Mouse (Mus musculus) neural tube, embryonic 14.5 days (tissue): ENCODE measurements around the gene Rtbdn. TPM values are rescaled to one million over a fixed set of nuclear protein-coding genes. Genes with fewer than 3 reads are reported as not detected.

Experiments used
- ATAC-seq: fragments of 200-750 bp; cut with Nextera tagmentation; 2 replicates; pipeline ENCODE4 v1.8.0; 2017; ENCODE audit warnings: low read depth, mild to moderate bottlenecking, moderate TSS enrichment, moderate library complexity
- H3K27ac ChIP-seq: fragments of 300-500 bp; sonication (generic); 2 replicates; pipeline ENCODE4 v1.5.1; 2014; ENCODE audit warnings: low read depth, mild to moderate bottlenecking, control low read depth, low read length, moderate library complexity, mixed read lengths
- H3K27me3 ChIP-seq: fragments of 300-500 bp; sonication (generic); 2 replicates; pipeline ENCODE4 v1.6.1; 2014; ENCODE audit warnings: low read length; ENCODE audit not compliant: control insufficient read depth, insufficient read depth
- H3K36me3 ChIP-seq: fragments of 300-500 bp; sonication (generic); 2 replicates; pipeline ENCODE4 v1.6.1; 2014; ENCODE audit warnings: low read length, mixed read lengths; ENCODE audit not compliant: control insufficient read depth, insufficient read depth
- H3K4me1 ChIP-seq: fragments of 300-500 bp; sonication (generic); 2 replicates; pipeline ENCODE4 v1.6.1; 2014; ENCODE audit warnings: low read length; ENCODE audit not compliant: control insufficient read depth, insufficient read depth
- H3K4me2 ChIP-seq: fragments of 300-500 bp; sonication (generic); 2 replicates; pipeline ENCODE4 v1.6.1; 2014; ENCODE audit warnings: mild to moderate bottlenecking, low read depth, low read length, control low read depth
- H3K4me3 ChIP-seq: fragments of 300-500 bp; sonication (generic); 2 replicates; pipeline ENCODE4 v1.5.1; 2014; ENCODE audit warnings: low read depth, low read length, control low read depth, mixed read lengths
- H3K9ac ChIP-seq: fragments of 300-500 bp; sonication (generic); replicated peaks from 2 replicates; pipeline ENCODE4 v1.6.1; 2014; ENCODE audit warnings: low read depth, mild to moderate bottlenecking, control low read depth, low read length, mixed read lengths
- H3K9me3 ChIP-seq: fragments of 300-500 bp; sonication (generic); 2 replicates; pipeline ENCODE4 v1.6.1; 2016; ENCODE audit warnings: low read length; ENCODE audit not compliant: control insufficient read depth
- WGBS: fragments of 180-500 bp; shearing (Covaris S2); extraction: QIAGEN DNeasy Blood & Tissue Kit; methylation state at CpG from one replicate; pipeline ENCODE4 v1.1.7; 2014; 5-methylcytosine and 5-hydroxymethylcytosine counted together
- polyA plus RNA-seq: library from polyadenylated mRNA; unstranded; fragments of >200 nt; fragmentation: Nextera tagmentation; extraction: Ambion mirVana; gene quantifications from 2 replicates; pipeline ENCODE4 v1.2.1, GENCODE M21; 2014

Gene Rtbdn
- polyA plus RNA-seq, 1 experiment from 2014 or later, result 3.5 TPM

DNA sequence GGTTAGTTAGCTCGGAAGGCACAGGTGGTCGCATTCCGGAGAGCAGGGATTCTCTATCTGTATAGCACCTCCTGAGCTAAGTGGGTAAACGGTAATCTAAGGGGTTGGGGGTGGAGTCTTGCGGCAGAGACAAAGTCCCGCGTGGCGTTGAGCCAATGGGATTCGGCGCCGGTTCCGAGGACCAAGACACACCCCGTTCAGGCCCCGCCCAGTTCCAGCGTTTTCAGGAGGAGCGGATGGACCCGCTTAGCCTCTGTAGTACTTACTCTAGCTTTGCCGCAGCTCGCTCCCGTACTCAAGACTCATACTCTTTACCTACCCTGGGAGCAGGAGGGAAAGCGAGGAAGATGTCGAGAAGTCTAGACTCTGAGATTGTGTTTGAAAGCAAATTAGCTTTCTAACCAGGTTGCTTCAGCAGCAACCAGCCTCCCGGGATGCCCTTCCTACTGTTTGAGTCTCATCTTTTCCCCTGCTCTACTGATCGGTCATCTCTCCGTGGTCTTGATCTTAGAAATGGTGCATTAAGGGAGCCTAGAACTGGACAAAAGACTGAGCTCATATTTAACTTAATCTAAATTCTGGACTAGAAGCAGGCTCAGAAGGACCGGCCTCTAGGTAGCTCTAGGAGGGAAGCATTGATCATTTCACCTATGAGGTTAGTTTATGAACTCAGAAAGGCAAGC, 2.2 kb upstream of the Rtbdn start:
- Histone ChIP-seq H3K4me1 (0 out of 2 replicates have a peak, but pooled peaks cover 4% of the 10 kb centered on the region), H3K27ac (no peak overlapping the region), H3K4me3 (peak overlapping the region; percentile 69), H3K27me3 (peaks cover 5% of the 10 kb centered on the region; the same call in 1 of the 2 replicates), H3K36me3 (no peaks in the 10 kb centered on the region), H3K9me3 (no peaks in the 10 kb centered on the region), H3K4me2 (peak overlapping the region; percentile 69), H3K9ac (0 out of 2 replicates have a peak overlapping the region, but pooled peaks have one; percentile 84)
- 3% methylated on average over 26 of the region's 26 CpGs for WGBS
- 0 out of 2 replicates have a peak, but pooled peaks have one; percentile 29 for ATAC-seq

- Histone ChIP-seq H3K9ac (peak overlapping the region; percentile 84), H3K27me3 (peaks cover 5% of the 10 kb centered on the region; the same call in 1 of the 2 replicates), H3K4me2 (peak overlapping the region; percentile 69), H3K27ac (peak overlapping the region; percentile 79), H3K36me3 (no peaks in the 10 kb centered on the region), H3K4me3 (peak overlapping the region; percentile 69), H3K9me3 (no peaks in the 10 kb centered on the region), H3K4me1 (0 out of 2 replicates have a peak, but pooled peaks cover 4% of the 10 kb centered on the region)
- WGBS, result 2% methylated on average over 11 of the region's 11 CpGs
- peak; percentile 59 for ATAC-seq
Measured at GRCm38 (mm10) chr8:84945235-84945632, 1.6 kb upstream of the Rtbdn start.

GRCm38 (mm10) chr8:84945633-84946527, 911 bp upstream of the Rtbdn start:
- H3K27me3 ChIP-seq, result peaks cover 10% of the 10 kb centered on the region
- H3K36me3 ChIP-seq, result no peaks in the 10 kb centered on the region
- H3K9me3 ChIP-seq, result no peaks in the 10 kb centered on the region
- H3K4me3 ChIP-seq, result peak overlapping the region; percentile 69
- H3K4me2 ChIP-seq, result peak overlapping the region; percentile 69
- peak overlapping the region; percentile 79 for H3K27ac ChIP-seq
- peak overlapping the region; percentile 84 for H3K9ac ChIP-seq
- H3K4me1 ChIP-seq, result 0 out of 2 replicates have a peak, but pooled peaks cover 4% of the 10 kb centered on the region
- WGBS, result under 1% methylated on average over 45 of the region's 67 CpGs
- peak; percentile 66 for ATAC-seq

DNA sequence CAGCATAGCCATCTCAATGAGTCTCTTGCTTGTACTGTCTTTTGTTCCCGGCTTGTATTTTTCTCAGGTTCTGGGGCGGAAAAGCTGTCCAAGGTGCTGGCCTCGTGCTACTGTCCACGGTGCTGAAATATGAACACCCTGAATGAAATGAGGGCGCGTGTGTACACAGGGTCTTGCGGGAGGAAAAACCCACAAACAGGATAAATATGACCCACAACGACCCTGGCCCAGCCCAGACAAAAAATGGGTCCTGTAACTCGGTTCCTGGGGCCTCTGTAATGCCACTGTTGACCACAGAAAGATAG, 402 bp downstream of the Rtbdn start:
- Histone ChIP-seq H3K36me3 (no peaks in the 10 kb centered on the region), H3K4me3 (no peak overlapping the region; the same call in 1 of the 2 replicates), H3K9ac (no peak overlapping the region), H3K9me3 (no peaks in the 10 kb centered on the region), H3K27ac (no peak overlapping the region), H3K4me1 (0 out of 2 replicates have a peak, but pooled peaks cover 4% of the 10 kb centered on the region), H3K27me3 (peaks cover 10% of the 10 kb centered on the region), H3K4me2 (peak overlapping the region; percentile 69; the same call in 1 of the 2 replicates)
- ATAC-seq, result no peak
- WGBS, result 14% methylated on average over 9 of the region's 9 CpGs

GRCm38 (mm10) chr8:84949753-84950152, 3.0 kb downstream of the Rtbdn start:
- Histone ChIP-seq H3K27ac (no peak overlapping the region), H3K27me3 (peaks cover 12% of the 10 kb centered on the region), H3K9ac (no peak overlapping the region), H3K9me3 (no peaks in the 10 kb centered on the region), H3K4me2 (no peak overlapping the region), H3K4me1 (0 out of 2 replicates have a peak, but pooled peaks cover 2% of the 10 kb centered on the region), H3K4me3 (no peak overlapping the region), H3K36me3 (no peaks in the 10 kb centered on the region)
- WGBS, result 23% methylated on average over 12 of the region's 12 CpGs
- ATAC-seq, result no peak

- 10% methylated on average over 18 of the region's 18 CpGs for WGBS
- peaks cover 10% of the 10 kb centered on the region; the same call in 1 of the 2 replicates for H3K27me3 ChIP-seq
- H3K4me1 ChIP-seq, result no peaks in the 10 kb centered on the region
- H3K27ac ChIP-seq, result no peak overlapping the region
- no peak overlapping the region for H3K4me2 ChIP-seq
- no peak overlapping the region for H3K4me3 ChIP-seq
- H3K36me3 ChIP-seq, result peaks cover 4% of the 10 kb centered on the region; the same call in 1 of the 2 replicates
- no peak overlapping the region for H3K9ac ChIP-seq
- no peaks in the 10 kb centered on the region for H3K9me3 ChIP-seq
- ATAC-seq, result no peak
Measured at GRCm38 (mm10) chr8:84952612-84953255, 5.9 kb downstream of the Rtbdn start.

DNA sequence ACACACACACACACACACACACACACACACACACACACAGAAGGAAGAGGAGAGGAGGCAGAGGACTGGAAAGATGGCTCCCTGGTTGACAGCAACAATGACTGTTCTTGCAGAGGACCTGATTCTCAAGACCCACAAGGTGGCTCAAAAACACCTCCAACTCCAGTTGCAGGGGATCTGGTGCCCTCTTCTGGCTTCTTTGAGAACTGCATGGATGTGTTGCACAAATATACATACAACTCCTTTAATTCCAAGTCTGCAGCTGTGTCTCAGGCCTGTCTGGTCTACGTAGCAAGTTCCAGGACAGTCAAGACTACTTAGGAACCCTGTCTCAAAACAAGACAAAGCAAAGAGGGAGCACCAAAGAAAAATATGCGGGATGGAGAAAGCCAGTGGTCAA, 10.0 kb downstream of the Rtbdn start:
- H3K27ac ChIP-seq, result no peak overlapping the region
- H3K9ac ChIP-seq, result no peak overlapping the region
- no peaks in the 10 kb centered on the region for H3K4me1 ChIP-seq
- ATAC-seq, result peak; percentile 28; the same call in 1 of the 2 replicates
- H3K27me3 ChIP-seq, result 0 out of 2 replicates have a peak, but pooled peaks cover 5% of the 10 kb centered on the region
- no peak overlapping the region for H3K4me3 ChIP-seq
- no peaks in the 10 kb centered on the region for H3K9me3 ChIP-seq
- H3K4me2 ChIP-seq, result no peak overlapping the region
- WGBS, result 46% methylated on average over 2 of the region's 2 CpGs
- peaks cover 6% of the 10 kb centered on the region; the same call in 1 of the 2 replicates for H3K36me3 ChIP-seq

- peaks cover under 1% of the 10 kb centered on the region; the same call in 1 of the 2 replicates for H3K4me1 ChIP-seq
- no peak for ATAC-seq
- H3K27ac ChIP-seq, result no peak overlapping the region
- peaks cover 6% of the 10 kb centered on the region; the same call in 1 of the 2 replicates for H3K36me3 ChIP-seq
- no peak overlapping the region for H3K4me3 ChIP-seq
- no peaks in the 10 kb centered on the region for H3K27me3 ChIP-seq
- 95% methylated on average over 7 of the region's 7 CpGs for WGBS
- H3K4me2 ChIP-seq, result no peak overlapping the region
- H3K9ac ChIP-seq, result no peak overlapping the region
- no peaks in the 10 kb centered on the region for H3K9me3 ChIP-seq
Measured at GRCm38 (mm10) chr8:84959811-84960210, 13.0 kb downstream of the Rtbdn start.
